Mouse (Mus musculus): ENCODE data around the gene Clk2. TPM values are rescaled to one million over a fixed set of nuclear protein-coding genes. Genes with fewer than 3 reads are reported as not detected.

Gene Clk2
- total and polyA plus RNA-seq, 2 experiments: 7.4 to 23.9 TPM

DNA sequence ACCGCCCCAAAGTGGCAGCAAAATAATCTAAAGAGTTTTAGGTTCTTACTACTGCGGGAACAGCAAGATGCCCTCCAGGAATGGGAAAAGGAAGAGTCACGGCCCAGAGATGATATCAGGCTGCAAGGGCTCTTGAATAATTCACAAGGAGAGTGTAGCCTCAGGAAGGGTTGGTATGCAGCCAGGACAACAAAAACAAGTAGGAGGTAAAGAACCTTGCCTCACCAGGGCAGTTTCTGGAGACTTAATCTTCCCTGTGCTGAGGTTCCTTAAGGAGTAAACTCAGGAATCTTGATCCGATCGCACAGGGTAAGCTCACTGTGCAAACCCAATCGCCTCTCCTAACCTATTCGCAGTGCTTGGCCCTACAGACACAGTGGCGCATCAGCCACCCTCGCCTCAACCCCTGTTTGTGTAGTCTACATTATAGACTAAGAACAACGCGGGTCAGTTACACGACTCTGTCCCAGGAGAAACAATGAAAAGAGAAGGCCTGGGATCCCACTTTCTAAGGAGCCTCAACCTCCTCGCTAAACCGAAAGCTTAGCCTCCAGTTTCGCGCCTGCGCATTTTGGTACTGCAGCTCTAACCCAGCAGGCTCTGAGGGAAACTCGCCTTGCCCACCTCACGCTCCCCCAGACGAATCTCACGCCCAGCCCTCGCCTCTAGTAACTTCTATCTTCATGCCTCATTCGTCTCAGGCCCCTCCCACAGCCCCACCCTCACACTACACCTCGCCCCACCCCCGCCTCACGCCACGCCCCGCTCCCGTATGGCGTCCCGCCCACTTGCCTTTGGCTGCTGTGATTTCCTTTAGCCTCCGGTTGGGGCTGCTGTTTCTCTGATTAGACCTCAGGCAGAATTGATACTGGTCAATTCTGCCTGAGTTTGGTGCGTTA is 31.6 kb downstream of the Clk2 start:
- 14% methylated on average over 33 of the region's 33 CpGs for WGBS
- DNase-seq (ENCODE audit: extremely low read depth, low read depth, low spot score): peak; percentile 72
- TF ChIP-seq POLR2A (IDR thresholded peaks at IDR 0.05; ENCODE audit: extremely low read depth, insufficient read depth, low read length) (0 out of 2 replicates have a peak, but pooled peaks have one; percentile 13), CTCF (IDR thresholded peaks at IDR 0.05; ENCODE audit: low read depth, low read length) (peak; percentile 68)
- no peaks in the 10 kb centered on the region for H3K79me2 ChIP-seq (ENCODE audit: control insufficient read depth, insufficient read depth, low read length)
- H3K36me3 ChIP-seq (ENCODE audit: control insufficient read depth, insufficient read depth, low read length): no peaks in the 10 kb centered on the region
- no peaks in the 10 kb centered on the region for H3K4me1 ChIP-seq (ENCODE audit: control insufficient read depth, insufficient read depth, low read length)
- peak overlapping the region; percentile 40 for H3K9ac ChIP-seq (ENCODE audit: low read depth, low read length)
- peak overlapping the region; percentile 56 for H3K4me3 ChIP-seq (ENCODE audit: insufficient read depth, low read depth, low read length)
- no peaks in the 10 kb centered on the region for H3K27me3 ChIP-seq (ENCODE audit: control insufficient read depth, insufficient read depth, low read length)
- no peak overlapping the region; the same call in 1 of the 2 replicates for H3K27ac ChIP-seq (replicated peaks; ENCODE audit: insufficient read depth, low read depth, low read length)

DNA sequence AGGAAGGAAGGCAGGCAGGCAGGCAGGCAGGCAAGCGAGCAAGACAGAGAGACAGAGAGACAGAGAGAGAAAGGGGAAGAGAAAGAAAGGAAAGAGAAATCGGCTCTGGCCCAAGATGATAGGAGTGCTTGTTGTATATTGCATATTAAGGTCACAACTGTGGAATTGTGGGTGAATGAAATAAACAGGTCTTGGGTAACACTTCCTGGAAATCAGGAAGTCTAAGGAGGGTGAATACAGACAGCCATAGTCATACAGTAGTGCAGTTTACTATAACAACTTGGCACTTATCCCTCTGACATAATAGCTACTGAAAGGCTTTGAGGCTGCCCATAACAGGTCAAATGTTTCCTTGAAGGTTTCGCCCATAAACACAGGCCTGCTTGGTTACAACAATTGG is 35.2 kb downstream of the Clk2 start:
- H3K9ac ChIP-seq (ENCODE audit: low read depth, low read length): no peak overlapping the region
- no peak overlapping the region for H3K27ac ChIP-seq (replicated peaks; ENCODE audit: insufficient read depth, low read depth, low read length)
- TF ChIP-seq CTCF (IDR thresholded peaks at IDR 0.05; ENCODE audit: low read depth, low read length) (no peak), POLR2A (IDR thresholded peaks at IDR 0.05; ENCODE audit: extremely low read depth, insufficient read depth, low read length) (no peak)
- no peak for DNase-seq (ENCODE audit: extremely low read depth, low read depth, low spot score)
- WGBS: 77% methylated on average over 3 of the region's 3 CpGs
- H3K4me1 ChIP-seq (ENCODE audit: control insufficient read depth, insufficient read depth, low read length): peaks cover 4% of the 10 kb centered on the region
- no peak overlapping the region for H3K4me3 ChIP-seq (ENCODE audit: insufficient read depth, low read depth, low read length)
- peaks cover 3% of the 10 kb centered on the region; the same call in 1 of the 2 replicates for H3K36me3 ChIP-seq (ENCODE audit: control insufficient read depth, insufficient read depth, low read length)
- no peaks in the 10 kb centered on the region for H3K27me3 ChIP-seq (ENCODE audit: control insufficient read depth, insufficient read depth, low read length)
- H3K79me2 ChIP-seq (ENCODE audit: control insufficient read depth, insufficient read depth, low read length): peaks cover 5% of the 10 kb centered on the region; the same call in 1 of the 2 replicates

DNA sequence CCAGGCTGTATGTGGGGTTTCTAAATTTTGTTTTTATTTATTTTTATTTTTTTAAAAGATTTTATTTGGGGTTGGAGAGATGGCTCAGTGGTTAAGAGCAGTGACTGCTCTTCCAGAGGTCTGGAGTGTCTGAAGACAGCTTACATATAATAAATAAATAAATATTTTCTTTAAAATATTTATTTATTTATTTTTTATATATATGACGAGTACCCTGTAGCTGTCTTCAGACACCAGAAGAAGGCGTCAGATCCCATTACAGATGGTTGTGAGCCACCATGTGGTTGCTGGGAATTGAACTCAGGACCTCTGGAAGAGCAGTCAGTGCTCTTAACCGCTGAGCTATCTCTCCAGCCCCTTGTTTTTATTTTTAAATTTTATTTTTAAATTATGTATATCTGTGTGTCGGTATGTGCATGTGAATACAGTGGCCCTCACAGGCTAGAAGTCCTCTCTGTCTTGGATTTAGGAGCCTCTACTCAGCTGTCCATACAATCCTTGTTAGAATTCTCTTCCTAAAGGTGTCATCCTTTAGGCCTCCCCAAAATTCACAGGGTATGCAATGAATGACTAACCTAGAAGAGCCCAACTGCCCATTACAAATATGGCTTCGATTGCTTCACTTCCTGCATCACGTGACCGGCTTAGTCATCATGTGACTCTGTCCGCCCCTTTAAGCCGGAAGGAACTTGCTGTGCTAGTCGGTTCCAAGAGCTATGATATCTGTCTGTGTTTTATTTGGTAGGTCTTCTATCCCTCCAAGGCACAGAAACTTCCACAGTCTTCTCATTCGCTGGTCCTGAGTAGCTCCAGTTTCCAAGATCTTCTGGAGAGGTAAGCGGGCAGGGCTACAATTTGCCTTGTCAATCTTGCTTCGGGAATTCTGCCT is 37.9 kb downstream of the Clk2 start, which contains the start of gene Gba:
TSS of gene Gba (plus strand) at position 676 of the 889 bp plus-strand sequence.
- 23% methylated on average over 13 of the region's 13 CpGs for WGBS
- peaks cover 4% of the 10 kb centered on the region for H3K4me1 ChIP-seq (ENCODE audit: control insufficient read depth, insufficient read depth, low read length)
- H3K9ac ChIP-seq (ENCODE audit: low read depth, low read length): peak within 1 kb of the TSS; percentile 69
- peaks cover 8% of the 10 kb centered on the region; the same call in 1 of the 2 replicates for H3K36me3 ChIP-seq (ENCODE audit: control insufficient read depth, insufficient read depth, low read length)
- peak within 1 kb of the TSS; percentile 38 for H3K27ac ChIP-seq (replicated peaks; ENCODE audit: insufficient read depth, low read depth, low read length)
- peaks cover 5% of the 10 kb centered on the region; the same call in 1 of the 2 replicates for H3K79me2 ChIP-seq (ENCODE audit: control insufficient read depth, insufficient read depth, low read length)
- H3K27me3 ChIP-seq (ENCODE audit: control insufficient read depth, insufficient read depth, low read length): no peaks in the 10 kb centered on the region
- peak within 1 kb of the TSS; percentile 55 for H3K4me3 ChIP-seq (ENCODE audit: insufficient read depth, low read depth, low read length)
- TF ChIP-seq POLR2A (IDR thresholded peaks at IDR 0.05; ENCODE audit: extremely low read depth, insufficient read depth, low read length) (no peak), CTCF (IDR thresholded peaks at IDR 0.05; ENCODE audit: low read depth, low read length) (no peak)
- DNase-seq (ENCODE audit: extremely low read depth, low read depth, low spot score): peak; percentile 85

DNA sequence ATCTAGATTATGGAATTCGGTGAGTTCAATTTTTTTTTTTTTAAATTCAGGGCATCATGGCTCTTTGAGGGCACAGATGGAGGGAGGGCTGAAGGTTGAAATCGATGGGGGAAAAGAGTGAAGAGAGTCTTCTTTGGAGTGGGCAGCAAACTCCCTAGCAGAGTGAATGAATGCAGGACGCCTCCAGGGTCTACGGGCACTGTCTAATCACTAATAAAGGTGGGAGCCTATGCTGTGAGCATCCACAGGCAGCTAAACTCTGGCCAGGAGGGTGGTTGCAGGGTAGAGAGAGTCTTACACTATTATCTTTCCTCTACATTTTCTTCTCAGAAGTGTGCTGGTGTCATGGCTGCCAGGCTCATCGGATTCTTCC is 38.5 kb downstream of the Clk2 start:
- no peaks in the 10 kb centered on the region for H3K27me3 ChIP-seq (ENCODE audit: control insufficient read depth, insufficient read depth, low read length)

DNA sequence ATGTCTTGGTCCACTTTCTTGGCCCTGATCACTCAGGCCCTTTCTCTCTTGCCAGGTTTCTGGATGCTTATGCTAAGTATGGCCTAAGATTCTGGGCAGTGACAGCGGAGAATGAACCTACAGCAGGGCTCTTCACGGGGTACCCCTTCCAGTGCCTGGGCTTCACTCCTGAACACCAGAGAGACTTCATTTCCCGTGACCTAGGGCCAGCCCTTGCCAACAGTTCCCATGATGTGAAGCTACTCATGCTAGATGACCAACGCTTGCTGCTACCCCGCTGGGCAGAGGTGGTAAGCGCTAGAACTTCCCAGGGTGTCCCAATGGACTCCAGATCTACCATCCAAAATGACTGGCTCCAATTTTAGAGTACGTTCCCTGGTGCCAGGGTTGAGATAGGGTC is 41.5 kb downstream of the Clk2 start:
- TF ChIP-seq POLR2A (IDR thresholded peaks at IDR 0.05; ENCODE audit: extremely low read depth, insufficient read depth, low read length) (no peak), CTCF (IDR thresholded peaks at IDR 0.05; ENCODE audit: low read depth, low read length) (no peak)
- 96% methylated on average over 7 of the region's 7 CpGs for WGBS
- Histone ChIP-seq H3K9ac (ENCODE audit: low read depth, low read length) (no peak overlapping the region), H3K27ac (replicated peaks; ENCODE audit: insufficient read depth, low read depth, low read length) (no peak overlapping the region), H3K36me3 (ENCODE audit: control insufficient read depth, insufficient read depth, low read length) (peaks cover 12% of the 10 kb centered on the region; the same call in 1 of the 2 replicates), H3K79me2 (ENCODE audit: control insufficient read depth, insufficient read depth, low read length) (peaks cover 5% of the 10 kb centered on the region; the same call in 1 of the 2 replicates), H3K4me1 (ENCODE audit: control insufficient read depth, insufficient read depth, low read length) (peaks cover 4% of the 10 kb centered on the region), H3K27me3 (ENCODE audit: control insufficient read depth, insufficient read depth, low read length) (no peaks in the 10 kb centered on the region), H3K4me3 (ENCODE audit: insufficient read depth, low read depth, low read length) (no peak overlapping the region)
- DNase-seq (ENCODE audit: extremely low read depth, low read depth, low spot score): no peak

More for the DNA sequence above, 38.5 kb downstream of the Clk2 start:
- Histone ChIP-seq H3K4me1 (ENCODE audit: control insufficient read depth, insufficient read depth, low read length) (peaks cover 4% of the 10 kb centered on the region), H3K27ac (replicated peaks; ENCODE audit: insufficient read depth, low read depth, low read length) (peak overlapping the region; percentile 38), H3K4me3 (ENCODE audit: insufficient read depth, low read depth, low read length) (peak overlapping the region; percentile 55), H3K9ac (ENCODE audit: low read depth, low read length) (peak overlapping the region; percentile 69), H3K36me3 (ENCODE audit: control insufficient read depth, insufficient read depth, low read length) (peaks cover 10% of the 10 kb centered on the region; the same call in 1 of the 2 replicates), H3K79me2 (ENCODE audit: control insufficient read depth, insufficient read depth, low read length) (peaks cover 5% of the 10 kb centered on the region; the same call in 1 of the 2 replicates)
- TF ChIP-seq POLR2A (IDR thresholded peaks at IDR 0.05; ENCODE audit: extremely low read depth, insufficient read depth, low read length): no peak
- TF ChIP-seq CTCF (IDR thresholded peaks at IDR 0.05; ENCODE audit: low read depth, low read length): no peak
- 30% methylated on average over 5 of the region's 5 CpGs for WGBS
- DNase-seq (ENCODE audit: extremely low read depth, low read depth, low spot score): no peak
